Mouse (Mus musculus): ENCODE measurements around the gene Treh. TPM values are rescaled to one million over a fixed set of nuclear protein-coding genes. Genes with fewer than 3 reads are reported as not detected.

The Treh gene
- polyA plus RNA-seq, 1 experiment: 0.10 TPM

DNA sequence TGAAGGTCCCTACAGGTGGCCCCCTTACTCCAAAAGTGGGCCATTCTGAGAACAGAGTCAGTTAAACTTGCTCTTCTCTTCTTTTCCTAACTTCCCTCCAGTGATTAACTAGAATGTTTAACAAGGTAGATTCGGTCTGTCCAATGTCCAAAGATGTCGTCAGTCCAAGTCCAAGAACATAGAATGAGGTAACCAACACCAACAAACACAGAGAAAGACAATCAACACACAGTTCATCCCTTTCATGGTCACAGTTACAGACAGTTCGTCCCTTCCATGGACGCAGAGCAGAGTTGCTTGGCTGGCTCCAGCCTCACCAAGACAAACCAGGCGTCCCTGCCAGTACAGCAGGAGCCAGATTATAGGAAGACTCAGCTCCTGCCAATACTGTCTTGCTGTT lies 1.6 kb upstream of the Treh start:
- Histone ChIP-seq H3K27ac (ENCODE audit: insufficient read depth, low read length) (no peak overlapping the region), H3K4me1 (ENCODE audit: control insufficient read depth, insufficient read depth, low read length) (no peaks in the 10 kb centered on the region), H3K4me3 (ENCODE audit: insufficient read depth, low read length) (no peak overlapping the region)
- TF ChIP-seq POLR2A (IDR thresholded peaks at IDR 0.05; ENCODE audit: extremely low read depth, insufficient read depth, low read length) (no peak), CTCF (IDR thresholded peaks at IDR 0.05; ENCODE audit: extremely low read depth, insufficient read depth, low read length) (no peak)

DNA sequence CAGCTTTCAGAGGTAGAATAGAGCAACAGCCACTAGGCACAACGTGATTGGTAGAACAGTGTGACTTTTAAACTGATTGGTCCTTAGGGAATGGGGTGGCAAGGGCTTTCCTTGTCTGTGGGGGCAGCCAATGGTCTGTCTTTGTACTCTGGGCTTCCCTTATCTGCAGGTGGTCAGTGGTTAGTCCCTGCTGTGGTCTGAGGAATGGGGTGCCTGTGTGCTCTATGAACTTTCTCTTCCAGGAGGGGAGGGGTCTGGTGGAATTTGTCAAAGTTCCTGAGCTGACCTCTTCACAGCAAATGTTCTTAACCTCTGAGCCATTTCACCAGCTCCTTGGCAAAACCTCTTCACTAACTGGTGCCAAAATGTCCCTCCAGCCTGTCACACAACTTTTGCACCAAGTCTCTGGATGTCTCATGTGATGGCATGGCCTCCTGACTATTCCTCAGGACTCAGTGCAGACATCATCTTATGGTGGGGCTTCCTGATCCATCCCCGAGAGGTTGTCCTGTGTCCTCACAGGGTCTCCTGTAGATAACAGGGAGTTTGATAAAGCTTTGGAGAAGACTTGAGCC lies 655 bp upstream of the Treh start:
- no peak overlapping the region for H3K4me3 ChIP-seq (ENCODE audit: insufficient read depth, low read length)
- TF ChIP-seq POLR2A (IDR thresholded peaks at IDR 0.05; ENCODE audit: extremely low read depth, insufficient read depth, low read length) (no peak), CTCF (IDR thresholded peaks at IDR 0.05; ENCODE audit: extremely low read depth, insufficient read depth, low read length) (no peak)
- no peaks in the 10 kb centered on the region for H3K4me1 ChIP-seq (ENCODE audit: control insufficient read depth, insufficient read depth, low read length)
- no peak overlapping the region for H3K27ac ChIP-seq (ENCODE audit: insufficient read depth, low read length)

DNA sequence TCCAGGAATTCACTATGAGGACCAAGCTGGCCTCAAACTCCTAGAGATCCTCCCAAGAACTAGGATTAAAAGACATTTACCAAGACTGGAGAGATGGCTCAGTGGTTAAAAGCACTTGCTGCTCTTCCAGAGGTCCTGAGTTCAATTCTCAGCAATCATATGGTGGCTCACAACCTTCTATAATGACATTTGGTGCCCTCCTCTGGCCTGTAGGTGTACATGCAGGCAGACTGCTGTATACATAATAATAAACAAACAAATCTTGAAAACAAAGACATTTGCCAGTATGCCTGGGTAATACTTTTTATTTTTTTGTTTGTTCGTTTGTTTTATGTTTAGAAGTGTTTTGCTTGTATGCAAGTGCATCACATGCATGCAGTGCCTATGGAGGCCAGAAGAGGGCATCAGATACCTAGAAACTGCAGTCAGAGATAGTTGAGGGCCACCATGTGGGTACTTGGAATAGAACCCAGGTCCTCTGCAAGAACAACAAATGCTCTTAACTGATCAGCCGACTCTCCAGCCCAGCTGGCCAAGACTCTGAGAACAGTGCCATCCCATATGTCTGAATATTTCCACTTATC lies 5.3 kb downstream of the Treh start:
- no peaks in the 10 kb centered on the region for H3K4me1 ChIP-seq (ENCODE audit: control insufficient read depth, insufficient read depth, low read length)
- no peak overlapping the region for H3K4me3 ChIP-seq (ENCODE audit: insufficient read depth, low read length)
- TF ChIP-seq CTCF (IDR thresholded peaks at IDR 0.05; ENCODE audit: extremely low read depth, insufficient read depth, low read length): no peak
- no peak for TF ChIP-seq POLR2A (IDR thresholded peaks at IDR 0.05; ENCODE audit: extremely low read depth, insufficient read depth, low read length)
- no peak overlapping the region for H3K27ac ChIP-seq (ENCODE audit: insufficient read depth, low read length)

DNA sequence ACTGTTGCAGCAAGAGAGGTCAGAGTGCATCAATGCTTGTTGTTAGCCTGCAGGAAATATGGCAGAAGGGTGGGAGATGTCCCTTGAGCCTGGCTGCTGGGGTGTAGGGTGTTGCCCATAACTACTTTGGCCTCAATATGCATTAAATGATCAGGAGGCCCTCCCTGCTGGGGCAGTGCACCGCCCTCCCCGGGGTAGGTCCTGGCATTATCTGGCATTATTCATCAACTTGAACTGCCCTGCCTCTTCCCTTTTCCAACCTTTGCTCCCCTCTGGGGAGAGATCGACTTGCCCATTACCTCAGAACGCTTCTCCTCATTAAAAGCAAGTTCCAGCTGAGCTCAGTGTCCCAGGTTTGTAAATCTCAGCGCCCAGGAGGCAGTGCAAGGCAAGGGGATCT lies 6.5 kb downstream of the Treh start:
- no peaks in the 10 kb centered on the region for H3K4me1 ChIP-seq (ENCODE audit: control insufficient read depth, insufficient read depth, low read length)
- no peak overlapping the region for H3K27ac ChIP-seq (ENCODE audit: insufficient read depth, low read length)
- H3K4me3 ChIP-seq (ENCODE audit: insufficient read depth, low read length): no peak overlapping the region
- no peak for TF ChIP-seq CTCF (IDR thresholded peaks at IDR 0.05; ENCODE audit: extremely low read depth, insufficient read depth, low read length)
- TF ChIP-seq POLR2A (IDR thresholded peaks at IDR 0.05; ENCODE audit: extremely low read depth, insufficient read depth, low read length): no peak

DNA sequence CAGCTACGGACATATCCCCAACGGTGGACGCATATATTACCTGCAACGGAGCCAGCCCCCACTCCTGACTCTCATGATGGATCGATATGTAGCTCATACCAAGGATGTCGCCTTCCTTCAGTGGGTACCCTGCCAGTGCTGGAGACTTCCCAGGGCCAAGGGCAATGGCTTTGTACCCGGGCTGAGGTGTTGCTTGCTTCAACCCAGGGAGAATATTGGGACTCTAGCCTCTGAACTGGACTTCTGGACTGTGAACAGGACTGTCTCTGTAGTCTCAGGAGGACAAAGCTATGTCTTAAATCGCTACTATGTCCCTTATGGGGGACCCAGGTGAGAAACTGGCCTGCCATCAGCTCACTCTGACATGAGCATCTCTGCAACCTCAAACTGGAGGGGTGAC lies 10.0 kb downstream of the Treh start:
- no peak for TF ChIP-seq POLR2A (IDR thresholded peaks at IDR 0.05; ENCODE audit: extremely low read depth, insufficient read depth, low read length)
- TF ChIP-seq CTCF (IDR thresholded peaks at IDR 0.05; ENCODE audit: extremely low read depth, insufficient read depth, low read length): no peak
- Histone ChIP-seq H3K4me1 (ENCODE audit: control insufficient read depth, insufficient read depth, low read length) (no peaks in the 10 kb centered on the region), H3K27ac (ENCODE audit: insufficient read depth, low read length) (no peak overlapping the region), H3K4me3 (ENCODE audit: insufficient read depth, low read length) (no peak overlapping the region)

DNA sequence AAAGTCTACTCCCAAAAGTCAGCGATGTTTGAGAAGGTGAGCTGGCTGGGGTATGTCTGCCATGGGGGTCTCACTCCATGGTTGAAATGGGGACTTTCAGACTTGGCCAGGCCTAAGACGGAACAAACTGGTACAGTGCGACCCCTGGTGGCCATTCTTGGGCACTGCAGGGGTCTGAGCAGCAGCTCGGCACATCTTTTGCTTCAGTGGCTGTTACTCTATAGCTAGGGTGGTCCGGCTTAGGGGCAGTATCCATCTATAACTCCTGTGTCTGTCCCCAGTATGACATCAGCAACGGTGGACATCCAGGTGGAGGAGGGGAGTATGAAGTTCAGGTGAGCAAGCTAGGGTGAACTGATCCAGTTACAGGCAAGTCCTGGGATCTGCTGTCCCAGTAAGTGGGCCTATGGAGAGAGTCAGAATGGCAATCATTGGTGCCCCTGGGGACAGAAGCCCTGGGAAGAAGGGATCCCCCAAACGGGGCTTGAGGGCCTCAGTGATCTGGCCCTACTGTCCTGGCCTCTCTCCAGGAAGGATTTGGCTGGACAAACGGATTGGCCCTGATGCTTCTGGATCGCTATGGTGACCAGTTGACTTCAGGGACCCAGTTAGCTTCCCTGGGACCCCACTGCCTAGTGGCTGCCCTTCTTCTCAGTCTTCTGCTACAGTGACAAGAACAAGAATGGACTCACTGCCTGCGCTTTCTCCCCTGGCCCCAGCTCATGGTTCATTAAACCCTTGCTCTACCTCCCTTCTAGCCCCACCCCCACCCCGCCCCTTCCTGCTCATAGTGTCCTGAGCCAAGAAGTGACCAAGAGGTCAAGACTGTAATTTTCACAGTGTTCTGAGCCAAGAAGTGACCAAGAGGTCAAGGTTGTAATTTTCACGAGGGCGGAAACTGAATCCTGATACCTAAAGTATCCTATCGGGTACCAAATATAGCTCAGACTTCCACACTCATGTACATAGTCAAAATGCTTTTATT lies 12.6 kb downstream of the Treh start:
- Histone ChIP-seq H3K4me3 (ENCODE audit: insufficient read depth, low read length) (no peak overlapping the region), H3K4me1 (ENCODE audit: control insufficient read depth, insufficient read depth, low read length) (no peaks in the 10 kb centered on the region), H3K27ac (ENCODE audit: insufficient read depth, low read length) (no peak overlapping the region)
- TF ChIP-seq POLR2A (IDR thresholded peaks at IDR 0.05; ENCODE audit: extremely low read depth, insufficient read depth, low read length) (no peak), CTCF (IDR thresholded peaks at IDR 0.05; ENCODE audit: extremely low read depth, insufficient read depth, low read length) (peak; percentile 95)

DNA sequence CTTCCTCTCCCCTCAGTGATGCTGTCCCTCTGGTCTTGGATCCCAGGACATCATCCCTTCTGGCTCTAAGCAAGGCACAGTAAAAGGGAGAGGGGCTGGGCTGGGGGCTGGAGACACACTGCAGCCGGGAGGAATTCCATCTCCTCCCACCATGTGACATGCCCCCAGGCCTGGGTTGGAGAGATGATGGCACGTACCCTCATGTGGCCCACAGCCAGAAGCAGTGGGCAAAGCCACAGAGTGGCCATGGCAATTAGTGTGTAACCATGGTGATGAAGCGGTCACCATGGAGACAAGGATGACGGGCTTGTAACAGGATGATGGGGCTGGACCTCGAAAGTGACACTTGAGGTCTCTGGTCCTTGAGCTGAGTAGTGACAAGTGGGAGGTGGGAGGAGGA lies 13.6 kb downstream of the Treh start:
- peaks cover 3% of the 10 kb centered on the region; the same call in 1 of the 2 replicates for H3K4me1 ChIP-seq (ENCODE audit: control insufficient read depth, insufficient read depth, low read length)
- H3K4me3 ChIP-seq (ENCODE audit: insufficient read depth, low read length): no peak overlapping the region
- H3K27ac ChIP-seq (ENCODE audit: insufficient read depth, low read length): no peak overlapping the region
- TF ChIP-seq CTCF (IDR thresholded peaks at IDR 0.05; ENCODE audit: extremely low read depth, insufficient read depth, low read length) (no peak), POLR2A (IDR thresholded peaks at IDR 0.05; ENCODE audit: extremely low read depth, insufficient read depth, low read length) (no peak)

DNA sequence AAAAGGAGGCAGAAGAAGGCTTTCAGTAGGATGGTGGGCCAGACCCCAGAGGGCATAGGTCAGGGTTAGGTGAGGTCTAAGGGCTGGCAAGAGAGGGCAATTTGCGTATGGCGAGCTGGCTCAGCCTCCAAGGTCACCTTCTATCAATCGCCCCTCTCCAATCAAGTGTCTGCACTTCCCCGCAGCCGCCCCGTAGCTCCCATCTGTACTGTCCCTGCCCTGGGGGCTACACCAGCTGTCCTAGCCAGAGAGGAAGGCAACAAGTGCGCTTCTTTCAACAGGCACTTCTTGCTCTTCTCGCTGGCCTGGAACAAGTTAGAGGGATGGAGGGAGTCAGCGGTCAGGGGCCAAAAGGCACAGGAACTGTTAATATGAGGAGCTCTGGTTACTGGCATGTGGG lies 15.0 kb downstream of the Treh start:
- H3K4me3 ChIP-seq (ENCODE audit: insufficient read depth, low read length): no peak overlapping the region
- H3K4me1 ChIP-seq (ENCODE audit: control insufficient read depth, insufficient read depth, low read length): peaks cover 6% of the 10 kb centered on the region; the same call in 1 of the 2 replicates
- H3K27ac ChIP-seq (ENCODE audit: insufficient read depth, low read length): no peak overlapping the region
- TF ChIP-seq POLR2A (IDR thresholded peaks at IDR 0.05; ENCODE audit: extremely low read depth, insufficient read depth, low read length) (no peak), CTCF (IDR thresholded peaks at IDR 0.05; ENCODE audit: extremely low read depth, insufficient read depth, low read length) (no peak)

DNA sequence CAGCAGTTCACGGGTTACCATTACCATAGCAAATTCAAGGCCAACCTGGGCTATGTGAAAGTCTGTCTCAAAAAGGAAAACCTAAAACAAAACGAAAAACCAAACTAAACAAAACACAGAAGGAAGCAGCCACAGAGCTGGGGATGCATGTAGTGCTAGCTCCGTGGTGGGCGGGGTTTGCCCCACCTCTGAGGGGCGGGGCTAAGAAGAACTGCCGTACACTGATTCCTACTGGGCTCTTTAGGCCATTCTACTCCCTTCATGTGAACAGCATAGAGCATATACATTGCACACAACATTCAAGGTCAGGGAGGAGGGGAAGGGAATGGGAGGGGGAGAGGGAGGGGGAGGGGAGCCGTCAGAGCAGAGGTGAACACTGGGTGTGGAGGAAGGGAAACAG lies 17.6 kb downstream of the Treh start:
- H3K4me1 ChIP-seq (ENCODE audit: control insufficient read depth, insufficient read depth, low read length): peaks cover 6% of the 10 kb centered on the region; the same call in 1 of the 2 replicates
- TF ChIP-seq POLR2A (IDR thresholded peaks at IDR 0.05; ENCODE audit: extremely low read depth, insufficient read depth, low read length): no peak
- no peak for TF ChIP-seq CTCF (IDR thresholded peaks at IDR 0.05; ENCODE audit: extremely low read depth, insufficient read depth, low read length)
- no peak overlapping the region for H3K4me3 ChIP-seq (ENCODE audit: insufficient read depth, low read length)
- no peak overlapping the region for H3K27ac ChIP-seq (ENCODE audit: insufficient read depth, low read length)

Data from cortical plate, adult 2 months (tissue).